Mouse (Mus musculus) hindbrain, postnatal 0 days (tissue): ENCODE measurements at regions not wholly inside any gene's neighbourhood (a gene's known extent, or its start where the extent isn't known, plus 50 kb on each side); places are given as distances from the start of the nearest gene placed in this dataset.

Experiments used
- ATAC-seq: fragments of 200-750 bp; cut with Nextera tagmentation; 2 replicates; pipeline ENCODE4 v1.8.0; 2017; ENCODE audit warnings: mild to moderate bottlenecking, moderate TSS enrichment, moderate library complexity
- DNase-seq: peaks from one replicate; pipeline ENCODE4 v3.0.0-alpha.2; 2015; ENCODE audit warnings: low spot score
- H3K27ac ChIP-seq: fragments of 300-500 bp; sonication (generic); 2 replicates; pipeline ENCODE4 v1.5.1; 2014; ENCODE audit warnings: mild to moderate bottlenecking
- H3K27me3 ChIP-seq: fragments of 300-500 bp; sonication (generic); 2 replicates; pipeline ENCODE4 v1.6.1; 2014; ENCODE audit warnings: low read length, mixed read lengths; ENCODE audit not compliant: insufficient read depth
- H3K36me3 ChIP-seq: fragments of 300-500 bp; sonication (generic); 2 replicates; pipeline ENCODE4 v1.6.1; 2014; ENCODE audit warnings: low read length, mixed read lengths; ENCODE audit not compliant: insufficient read depth
- H3K4me1 ChIP-seq: fragments of 300-500 bp; sonication (generic); 2 replicates; pipeline ENCODE4 v1.6.1; 2014; ENCODE audit warnings: antibody characterized with exemption, low read length, mixed read lengths; ENCODE audit not compliant: insufficient read depth
- H3K4me2 ChIP-seq: fragments of 300-500 bp; sonication (generic); 2 replicates; pipeline ENCODE4 v1.6.1; 2014; ENCODE audit warnings: low read depth, mild to moderate bottlenecking, low read length, moderate library complexity, mixed read lengths
- H3K4me3 ChIP-seq: fragments of 300-500 bp; sonication (generic); 2 replicates; pipeline ENCODE4 v1.5.1; 2014; ENCODE audit warnings: low read length
- H3K9ac ChIP-seq: fragments of 300-500 bp; sonication (generic); replicated peaks from 2 replicates; pipeline ENCODE4 v1.6.1; 2014; ENCODE audit warnings: mild to moderate bottlenecking, low read length, moderate library complexity, mixed read lengths
- H3K9me3 ChIP-seq: fragments of 300-500 bp; sonication (generic); 2 replicates; pipeline ENCODE4 v1.6.1; 2016; ENCODE audit warnings: low read length, mixed read lengths
- CTCF ChIP-seq: IDR thresholded peaks from 2 replicates; pipeline ENCODE4 v1.5.1; 2016; ENCODE audit warnings: antibody characterized with exemption, control low read depth, low read depth
- WGBS: fragments of 180-500 bp; shearing (Covaris S2); extraction: QIAGEN DNeasy Blood & Tissue Kit; methylation state at CpG from one replicate; pipeline ENCODE4 v1.1.7; 2014; 5-methylcytosine and 5-hydroxymethylcytosine counted together

GRCm38 (mm10) chr10:84104556-84104955 lies 335.8 kb downstream of the Nuak1 start:
- WGBS, result 80% methylated on average over 6 of the region's 6 CpGs
- H3K9ac ChIP-seq, result no peak overlapping the region

GRCm38 (mm10) chr10:84109680-84110371 lies 330.6 kb downstream of the Nuak1 start:
- no peak for DNase-seq
- Histone ChIP-seq H3K9me3 (no peaks in the 10 kb centered on the region), H3K9ac (no peak overlapping the region), H3K4me2 (no peak overlapping the region), H3K36me3 (no peaks in the 10 kb centered on the region), H3K27ac (no peak overlapping the region), H3K4me1 (no peaks in the 10 kb centered on the region), H3K4me3 (no peak overlapping the region), H3K27me3 (no peaks in the 10 kb centered on the region)
- no peak for TF ChIP-seq CTCF
- no peak for ATAC-seq
- 70% methylated on average over 7 of the region's 7 CpGs for WGBS

More at GRCm38 (mm10) chr10:84104556-84104955, 335.8 kb downstream of the Nuak1 start:
- no peaks in the 10 kb centered on the region for H3K9me3 ChIP-seq
- DNase-seq, result no peak
- H3K27ac ChIP-seq, result no peak overlapping the region
- H3K27me3 ChIP-seq, result no peaks in the 10 kb centered on the region
- no peak for TF ChIP-seq CTCF
- no peak overlapping the region for H3K4me2 ChIP-seq
- H3K4me1 ChIP-seq, result no peaks in the 10 kb centered on the region
- ATAC-seq, result no peak
- H3K4me3 ChIP-seq, result no peak overlapping the region
- no peaks in the 10 kb centered on the region for H3K36me3 ChIP-seq

- DNase-seq (no peak), ATAC-seq (no peak)
- no peak overlapping the region for H3K9ac ChIP-seq
- H3K4me3 ChIP-seq, result no peak overlapping the region
- 65% methylated on average over 4 of the region's 4 CpGs for WGBS
- no peaks in the 10 kb centered on the region for H3K27me3 ChIP-seq
- no peaks in the 10 kb centered on the region for H3K36me3 ChIP-seq
- no peak overlapping the region for H3K27ac ChIP-seq
- TF ChIP-seq CTCF, result no peak
- H3K9me3 ChIP-seq, result no peaks in the 10 kb centered on the region
- no peak overlapping the region for H3K4me2 ChIP-seq
- no peaks in the 10 kb centered on the region for H3K4me1 ChIP-seq
Measured at GRCm38 (mm10) chr10:84110372-84110985, 329.9 kb downstream of the Nuak1 start.

GRCm38 (mm10) chr10:84111502-84111901 lies 328.9 kb downstream of the Nuak1 start:
- Histone ChIP-seq H3K27ac (no peak overlapping the region), H3K9me3 (no peaks in the 10 kb centered on the region), H3K4me1 (no peaks in the 10 kb centered on the region), H3K36me3 (no peaks in the 10 kb centered on the region), H3K4me3 (no peak overlapping the region), H3K4me2 (no peak overlapping the region), H3K27me3 (no peaks in the 10 kb centered on the region), H3K9ac (no peak overlapping the region)
- 36% methylated on average over 5 of the region's 5 CpGs for WGBS
- ATAC-seq (no peak), DNase-seq (no peak)
- TF ChIP-seq CTCF, result no peak

- no peak overlapping the region for H3K4me2 ChIP-seq
- DNase-seq, result no peak
- H3K9me3 ChIP-seq, result no peaks in the 10 kb centered on the region
- no peak overlapping the region for H3K9ac ChIP-seq
- H3K4me1 ChIP-seq, result no peaks in the 10 kb centered on the region
- H3K27ac ChIP-seq, result no peak overlapping the region
- ATAC-seq, result no peak
- H3K27me3 ChIP-seq, result no peaks in the 10 kb centered on the region
- TF ChIP-seq CTCF, result no peak
- no peak overlapping the region for H3K4me3 ChIP-seq
- H3K36me3 ChIP-seq, result no peaks in the 10 kb centered on the region
- 56% methylated on average over 5 of the region's 5 CpGs for WGBS
Measured at GRCm38 (mm10) chr10:84111909-84112308, 328.5 kb downstream of the Nuak1 start.

DNA sequence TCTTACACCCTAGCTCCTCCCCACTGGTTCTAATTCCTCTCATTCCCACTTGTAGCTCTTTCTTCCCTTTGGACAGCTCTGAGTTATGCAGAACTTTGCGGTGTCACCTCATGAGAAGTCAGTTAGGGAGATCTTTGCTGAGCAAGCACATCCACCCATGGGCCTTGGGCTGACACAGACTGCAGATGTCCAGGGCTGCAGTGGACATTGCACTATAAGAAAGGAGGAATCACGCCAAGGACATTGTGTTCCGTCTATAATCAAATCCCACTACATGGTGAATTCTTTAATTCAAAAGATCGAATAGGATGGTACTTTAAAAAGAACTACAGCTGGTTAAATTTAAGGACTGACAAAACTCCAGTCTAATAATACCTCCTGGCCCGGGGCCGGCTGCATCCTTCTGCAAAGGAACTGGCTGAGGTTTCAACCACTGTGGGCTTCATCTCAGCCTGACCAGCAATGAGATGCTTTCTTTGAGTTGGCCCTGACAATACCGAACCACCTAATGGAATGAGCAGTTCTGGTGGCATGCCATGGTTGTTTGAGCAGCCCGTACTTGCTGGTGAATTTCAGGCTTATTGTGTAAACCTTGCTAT lies 320.3 kb downstream of the Nuak1 start:
- no peak for DNase-seq
- Histone ChIP-seq H3K27me3 (no peaks in the 10 kb centered on the region), H3K27ac (no peak overlapping the region), H3K4me2 (no peak overlapping the region), H3K9ac (no peak overlapping the region), H3K4me3 (no peak overlapping the region), H3K36me3 (no peaks in the 10 kb centered on the region), H3K9me3 (no peaks in the 10 kb centered on the region), H3K4me1 (no peaks in the 10 kb centered on the region)
- no peak for TF ChIP-seq CTCF
- 94% methylated on average over 8 of the region's 8 CpGs for WGBS
- ATAC-seq, result no peak

- H3K4me1 ChIP-seq, result no peaks in the 10 kb centered on the region
- no peaks in the 10 kb centered on the region for H3K27me3 ChIP-seq
- no peak overlapping the region for H3K27ac ChIP-seq
- H3K4me3 ChIP-seq, result no peak overlapping the region
- no peaks in the 10 kb centered on the region for H3K36me3 ChIP-seq
- ATAC-seq (no peak), DNase-seq (no peak)
- no peak overlapping the region for H3K4me2 ChIP-seq
- 0 out of 2 replicates have a peak, but pooled peaks cover 2% of the 10 kb centered on the region for H3K9me3 ChIP-seq
- TF ChIP-seq CTCF, result no peak
- 90% methylated on average over 4 of the region's 4 CpGs for WGBS
- H3K9ac ChIP-seq, result no peak overlapping the region
Measured at GRCm38 (mm10) chr10:84137019-84137658, 303.3 kb downstream of the Nuak1 start.
